Mouse (Mus musculus): ENCODE measurements around the gene Syvn1. TPM values are rescaled to one million over a fixed set of nuclear protein-coding genes. Genes with fewer than 3 reads are reported as not detected.

Syvn1 gene
- total RNA-seq, 4 experiments from 2014 or later: 18.9 to 21.7 (median 21.4) TPM

Small RNAs within 50 kb of the gene (microRNA-seq; reads per million reads assigned to microRNA genes)
- not detected for gene Mir6988

Other genes starting within 250 kb of the Syvn1 start
- 1 to 10 TPM; 7.1 to 8.1 (median 7.5) TPM for gene Frmd8, start 171.3 kb upstream of the Syvn1 start, total RNA-seq (2022)
- 1 to 10 TPM; 2.4 to 3.8 (median 2.8) TPM for gene Slc25a45, start 168.8 kb upstream of the Syvn1 start, total RNA-seq (2022)
- gene Tigd3, start 152.4 kb upstream of the Syvn1 start, total RNA-seq (2022): under 1 TPM; 0.23 to 0.50 (median 0.34) TPM
- 10 to 100 TPM; 71.9 to 95.2 (median 81.1) TPM for gene Dpf2, start 133.6 kb upstream of the Syvn1 start, total RNA-seq (2022)
- 1 to 10 TPM; 6.0 to 9.7 (median 8.9) TPM for gene Cdc42ep2, start 121.8 kb upstream of the Syvn1 start, total RNA-seq (2022)
- 10 to 100 TPM in 2 of 4 experiments, 1 to 10 TPM in 2; 7.8 to 13.5 (median 9.3) TPM for gene Pola2, start 82.4 kb upstream of the Syvn1 start, total RNA-seq (2022)
- not detected for gene Slc22a20, start 60.4 kb upstream of the Syvn1 start, total RNA-seq (2022)
- 10 to 100 TPM; 28.2 to 43.0 (median 35.8) TPM for gene Capn1, start 30.7 kb upstream of the Syvn1 start, total RNA-seq (2022)
- 10 to 100 TPM; 33.7 to 44.8 (median 40.9) TPM for gene Mrpl49, start 11.2 kb downstream of the Syvn1 start, total RNA-seq (2022)
- 100 to 1,000 TPM; 526 to 624 (median 583) TPM for gene Fau, start 11.3 kb downstream of the Syvn1 start, total RNA-seq (2022)
- gene Znhit2, start 14.6 kb downstream of the Syvn1 start, total RNA-seq (2022): 10 to 100 TPM; 11.8 to 14.1 (median 13.0) TPM
- gene Tm7sf2, start 21.8 kb downstream of the Syvn1 start, total RNA-seq (2022): 1 to 10 TPM; 3.1 to 3.9 (median 3.2) TPM
- gene Vps51, start 30.7 kb downstream of the Syvn1 start, total RNA-seq (2022): 10 to 100 TPM; 18.3 to 23.7 (median 21.1) TPM
- not detected for gene Tmem262, start 33.5 kb downstream of the Syvn1 start, total RNA-seq (2022)
- gene Gm28374, start 35.7 kb downstream of the Syvn1 start, total RNA-seq (2022): not detected
- gene Zfpl1, start 38.4 kb downstream of the Syvn1 start, total RNA-seq (2022): 10 to 100 TPM; 15.4 to 20.8 (median 17.4) TPM
- under 1 TPM in 1 of 4 experiments, not detected in 3; 0.16 TPM for gene Cdca5, start 38.4 kb downstream of the Syvn1 start, total RNA-seq (2022)
- not detected for gene AC131692.1, start 47.8 kb downstream of the Syvn1 start, total RNA-seq (2022)
- gene Naaladl1, start 59.2 kb downstream of the Syvn1 start, total RNA-seq (2022): not detected
- 10 to 100 TPM in 1 of 4 experiments, 1 to 10 TPM in 3; 8.0 to 10.4 (median 9.0) TPM for gene Sac3d1, start 72.1 kb downstream of the Syvn1 start, total RNA-seq (2022)
- gene Snx15, start 81.7 kb downstream of the Syvn1 start, total RNA-seq (2022): 10 to 100 TPM; 14.8 to 18.0 (median 15.6) TPM
- gene Batf2, start 94.4 kb downstream of the Syvn1 start, total RNA-seq (2022): 1 to 10 TPM in 1 of 4 experiments, under 1 TPM in 3; 0.31 to 1.4 (median 0.43) TPM
- 10 to 100 TPM; 77.6 to 82.7 (median 79.4) TPM for gene Arl2, start 95.0 kb downstream of the Syvn1 start, total RNA-seq (2022)
- gene Majin, start 137.8 kb downstream of the Syvn1 start, total RNA-seq (2022): not detected
- gene Gpha2, start 179.8 kb downstream of the Syvn1 start, total RNA-seq (2022): not detected
- 10 to 100 TPM; 32.9 to 35.9 (median 34.4) TPM for gene Ppp2r5b, start 189.3 kb downstream of the Syvn1 start, total RNA-seq (2022)
- 10 to 100 TPM; 22.3 to 28.0 (median 25.8) TPM for gene Atg2a, start 195.1 kb downstream of the Syvn1 start, total RNA-seq (2022)
- gene Ehd1, start 230.1 kb downstream of the Syvn1 start, total RNA-seq (2022): 10 to 100 TPM; 88.7 to 99.1 (median 92.3) TPM

Measured in heart, adult 8-10 months (tissue).